Mouse (Mus musculus) embryonic facial prominence, embryonic 11.5 days (tissue): ENCODE data around the gene Ccdc86. TPM values are rescaled to one million over a fixed set of nuclear protein-coding genes. Genes with fewer than 3 reads are reported as not detected.

ENCODE experiments used
- ATAC-seq: fragments of 200-750 bp; cut with Nextera tagmentation; replicated peaks from 2 replicates; pipeline ENCODE4 v1.8.0; 2017; ENCODE audit warnings: low read depth; ENCODE audit not compliant: insufficient number of reproducible peaks, low FRiP score, low TSS enrichment
- DNase-seq: peaks from one replicate; pipeline ENCODE4 v3.0.0-alpha.2; 2015; ENCODE audit warnings: low spot score
- H3K27ac ChIP-seq: fragments of 300-500 bp; sonication (generic); replicated peaks from 2 replicates; pipeline ENCODE4 v1.5.1; 2014; ENCODE audit warnings: mild to moderate bottlenecking, low read depth, low read length, control low read depth
- H3K27me3 ChIP-seq: fragments of 300-500 bp; sonication (generic); 2 replicates; pipeline ENCODE4 v1.6.1; 2014; ENCODE audit warnings: mild to moderate bottlenecking, low read length, moderate library complexity, mixed read lengths; ENCODE audit not compliant: control insufficient read depth, insufficient read depth
- H3K36me3 ChIP-seq: fragments of 300-500 bp; sonication (generic); replicated peaks from 2 replicates; pipeline ENCODE4 v1.6.1; 2014; ENCODE audit warnings: low read depth, mild to moderate bottlenecking, low read length, moderate library complexity, mixed read lengths; ENCODE audit not compliant: control insufficient read depth, insufficient read depth
- H3K4me1 ChIP-seq: fragments of 300-500 bp; sonication (generic); 2 replicates; pipeline ENCODE4 v1.6.1; 2014; ENCODE audit warnings: low read length, mixed read lengths; ENCODE audit not compliant: control insufficient read depth, insufficient read depth
- H3K4me2 ChIP-seq: fragments of 300-500 bp; sonication (generic); 2 replicates; pipeline ENCODE4 v1.6.1; 2014; ENCODE audit warnings: low read depth, mild to moderate bottlenecking, control low read depth, low read length, moderate library complexity
- H3K4me3 ChIP-seq: fragments of 300-500 bp; sonication (generic); 2 replicates; pipeline ENCODE4 v1.5.1; 2014; ENCODE audit warnings: low read depth, low read length, control low read depth
- H3K9ac ChIP-seq: fragments of 300-500 bp; sonication (generic); replicated peaks from 2 replicates; pipeline ENCODE4 v1.6.1; 2014; ENCODE audit warnings: mild to moderate bottlenecking, control low read depth, low read length
- H3K9me3 ChIP-seq: fragments of 300-500 bp; sonication (generic); replicated peaks from 2 replicates; pipeline ENCODE4 v1.6.1; 2016; ENCODE audit warnings: mild to moderate bottlenecking, low read length, inconsistent platforms, mixed read lengths; ENCODE audit not compliant: control insufficient read depth
- WGBS: fragments of 180-500 bp; shearing (Covaris S2); extraction: QIAGEN DNeasy Blood & Tissue Kit; methylation state at CpG from one replicate; pipeline ENCODE4 v1.1.7; 2014; 5-methylcytosine and 5-hydroxymethylcytosine counted together
- polyA plus RNA-seq: library from polyadenylated mRNA; unstranded; fragments of >200 nt; fragmentation: Nextera tagmentation; extraction: Ambion mirVana; gene quantifications from 2 replicates; pipeline ENCODE4 v1.2.1, GENCODE M21; 2014

Gene Ccdc86
- polyA plus RNA-seq, 1 experiment from 2014 or later, result 25.1 TPM

GRCm38 (mm10) chr19:10968578-10968977, 19.5 kb upstream of the Ccdc86 start:
- ATAC-seq, result no peak
- no peaks in the 10 kb centered on the region for H3K36me3 ChIP-seq
- H3K27me3 ChIP-seq, result no peaks in the 10 kb centered on the region
- no peak overlapping the region for H3K9ac ChIP-seq
- WGBS, result 89% methylated on average over 7 of the region's 7 CpGs
- DNase-seq, result no peak
- H3K9me3 ChIP-seq, result no peaks in the 10 kb centered on the region
- H3K4me1 ChIP-seq, result no peaks in the 10 kb centered on the region
- H3K27ac ChIP-seq, result no peak overlapping the region
- no peak overlapping the region for H3K4me3 ChIP-seq
- no peak overlapping the region for H3K4me2 ChIP-seq

- ATAC-seq, result no peak
Measured at GRCm38 (mm10) chr19:10965721-10966120, 16.7 kb upstream of the Ccdc86 start.

DNA sequence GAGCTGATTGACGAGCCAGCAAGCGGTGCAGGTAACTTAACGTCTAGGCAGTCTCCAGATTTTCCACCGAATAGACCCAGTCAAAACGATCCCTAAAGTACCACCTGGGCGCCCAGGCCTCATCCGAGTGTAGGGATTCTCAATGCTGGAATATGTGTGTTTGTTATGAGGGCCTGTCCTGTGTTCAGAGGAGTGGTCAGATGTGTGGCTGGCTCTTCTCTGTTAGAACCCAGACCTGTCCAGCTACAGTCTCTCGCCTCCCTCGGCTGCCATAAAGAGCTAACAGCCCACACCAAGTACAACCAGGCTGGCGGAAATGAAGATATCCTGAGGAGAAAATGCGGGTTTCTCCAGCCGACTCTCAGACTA, 10.9 kb upstream of the Ccdc86 start:
- Histone ChIP-seq H3K4me3 (no peak overlapping the region), H3K4me1 (no peaks in the 10 kb centered on the region), H3K27me3 (no peaks in the 10 kb centered on the region), H3K27ac (no peak overlapping the region), H3K36me3 (no peaks in the 10 kb centered on the region), H3K4me2 (no peak overlapping the region), H3K9me3 (no peaks in the 10 kb centered on the region), H3K9ac (no peak overlapping the region)
- 44% methylated on average over 12 of the region's 12 CpGs for WGBS
- DNase-seq (no peak), ATAC-seq (no peak)

More at GRCm38 (mm10) chr19:10965721-10966120, 16.7 kb upstream of the Ccdc86 start:
- Histone ChIP-seq H3K9me3 (no peaks in the 10 kb centered on the region), H3K4me3 (no peak overlapping the region), H3K27ac (no peak overlapping the region), H3K4me2 (no peak overlapping the region), H3K4me1 (no peaks in the 10 kb centered on the region), H3K9ac (no peak overlapping the region), H3K36me3 (no peaks in the 10 kb centered on the region), H3K27me3 (no peaks in the 10 kb centered on the region)
- DNase-seq, result no peak
- WGBS, result 86% methylated on average over 7 of the region's 7 CpGs

GRCm38 (mm10) chr19:10959085-10959977, 10.3 kb upstream of the Ccdc86 start:
- no peak overlapping the region for H3K9ac ChIP-seq
- WGBS, result 35% methylated on average over 11 of the region's 11 CpGs
- H3K4me3 ChIP-seq, result no peak overlapping the region
- no peaks in the 10 kb centered on the region for H3K9me3 ChIP-seq
- no peak overlapping the region for H3K27ac ChIP-seq
- no peaks in the 10 kb centered on the region for H3K4me1 ChIP-seq
- no peak overlapping the region for H3K4me2 ChIP-seq
- ATAC-seq (no peak; the same call in 1 of the 2 replicates), DNase-seq (peak; percentile 89)
- H3K27me3 ChIP-seq, result no peaks in the 10 kb centered on the region
- H3K36me3 ChIP-seq, result no peaks in the 10 kb centered on the region

DNA sequence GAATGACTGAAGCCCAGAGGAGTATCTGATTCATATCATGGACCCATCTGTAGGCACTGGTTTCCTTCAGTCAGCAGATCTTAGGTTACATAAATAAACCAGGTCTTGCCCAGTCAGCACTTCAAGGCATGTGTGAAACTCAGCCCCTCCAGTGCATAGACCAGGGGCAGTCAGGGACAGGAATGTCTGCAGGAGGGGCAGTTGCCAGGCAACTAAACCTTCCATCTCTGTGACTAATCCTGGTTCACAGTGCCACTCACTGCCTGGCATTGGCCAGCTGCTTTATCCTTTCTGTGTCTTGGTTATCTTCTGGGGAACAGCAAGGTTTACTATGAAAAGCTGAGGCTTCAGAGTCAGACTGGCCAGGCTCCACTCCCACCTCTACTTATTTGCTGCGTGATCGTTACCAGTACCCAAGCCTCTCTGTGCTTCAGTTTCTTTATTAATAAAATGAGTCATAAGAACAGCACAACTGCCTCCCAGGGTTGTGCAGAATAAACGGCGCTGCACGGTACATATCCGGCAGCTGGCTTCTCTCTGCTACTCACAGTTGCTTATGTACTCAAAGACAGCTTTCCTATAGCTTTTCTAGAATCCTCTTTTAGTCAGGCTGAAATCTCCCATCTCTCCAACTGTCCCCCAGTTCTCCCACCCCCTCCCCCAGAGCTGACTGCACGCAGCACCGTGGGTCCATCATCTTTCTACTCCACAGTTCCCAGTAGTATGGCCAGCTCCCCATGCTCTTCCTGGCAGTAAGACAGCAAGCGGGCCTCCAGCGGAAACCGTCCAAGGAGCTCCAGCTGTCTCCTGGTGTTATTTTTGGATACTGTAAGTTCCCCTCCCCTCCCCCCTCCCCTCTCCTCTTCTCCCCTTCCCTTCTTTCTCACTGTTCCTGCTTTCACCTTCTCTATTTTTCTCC, 3.2 kb upstream of the Ccdc86 start:
- Histone ChIP-seq H3K27me3 (no peaks in the 10 kb centered on the region), H3K4me3 (no peak overlapping the region), H3K4me2 (no peak overlapping the region), H3K4me1 (no peaks in the 10 kb centered on the region; the same call in 1 of the 2 replicates), H3K36me3 (no peaks in the 10 kb centered on the region), H3K27ac (peak overlapping the region; percentile 41; the same call in 1 of the 2 replicates), H3K9me3 (no peaks in the 10 kb centered on the region), H3K9ac (no peak overlapping the region)
- DNase-seq (peak; percentile 21), ATAC-seq (0 out of 2 replicates have a peak, but pooled peaks have one; percentile 5)
- 69% methylated on average over 11 of the region's 11 CpGs for WGBS

DNA sequence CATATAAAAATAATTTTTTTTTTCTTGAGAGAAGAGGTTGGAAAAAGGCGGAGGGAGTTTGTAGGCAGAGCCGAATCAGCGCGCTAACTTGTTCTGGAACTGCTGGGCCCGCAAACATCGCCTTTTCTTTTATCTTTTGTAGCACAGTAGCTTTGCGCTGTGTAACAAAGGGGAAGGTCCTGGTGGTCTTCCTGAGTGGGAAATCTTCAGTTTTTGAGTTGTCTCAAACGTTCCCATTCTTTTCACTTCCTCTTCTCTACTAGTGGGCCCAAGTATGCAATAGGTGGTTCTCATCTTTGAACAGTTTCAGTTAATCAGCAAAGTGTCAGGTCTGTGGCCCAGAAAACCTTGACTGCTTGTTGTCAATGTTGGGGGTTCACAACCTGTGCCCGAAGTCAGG, 492 bp upstream of the Ccdc86 start:
- H3K27ac ChIP-seq, result no peak overlapping the region
- ATAC-seq, result no peak
- H3K4me1 ChIP-seq, result no peaks in the 10 kb centered on the region; the same call in 1 of the 2 replicates

GRCm38 (mm10) chr19:10948416-10948815, 650 bp downstream of the Ccdc86 start:
- Histone ChIP-seq H3K9me3 (no peaks in the 10 kb centered on the region), H3K4me2 (peak overlapping the region; percentile 97), H3K27ac (no peak overlapping the region), H3K4me3 (peak overlapping the region; percentile 80), H3K36me3 (peaks cover 12% of the 10 kb centered on the region; the same call in 1 of the 2 replicates), H3K4me1 (no peaks in the 10 kb centered on the region; the same call in 1 of the 2 replicates), H3K27me3 (no peaks in the 10 kb centered on the region), H3K9ac (peak overlapping the region; percentile 79)
- no peak for ATAC-seq
- whole genome bisulfite sequencing, result under 1% methylated on average over 20 of the region's 20 CpGs
- no peak for DNase-seq

More for the DNA sequence above, 492 bp upstream of the Ccdc86 start:
- Histone ChIP-seq H3K9me3 (no peaks in the 10 kb centered on the region), H3K36me3 (peaks cover 7% of the 10 kb centered on the region; the same call in 1 of the 2 replicates), H3K9ac (no peak overlapping the region; the same call in 1 of the 2 replicates), H3K27me3 (no peaks in the 10 kb centered on the region), H3K4me3 (no peak overlapping the region), H3K4me2 (peak overlapping the region; percentile 37; the same call in 1 of the 2 replicates)
- no peak for DNase-seq
- 39% methylated on average over 9 of the region's 9 CpGs for WGBS
